Mouse (Mus musculus): ENCODE results near the gene Sike1. TPM values are rescaled to one million over a fixed set of nuclear protein-coding genes. Genes with fewer than 3 reads are reported as not detected.

Sike1 gene
- total RNA-seq (2021), result 10 to 100 TPM; 60.9 to 72.9 TPM

- intact Hi-C loops (cut with DNase I), result loop anchor here (1.0 kb wide), 1 partner anchor 25 kb away; the partner anchor contains the start of gene Csde1
Measured at GRCm38 (mm10) chr3:102995605-102996321, at the start of gene Sike1. Gene Sike1 (plus strand): TSS chr3:102995708.

GRCm38 (mm10) chr3:102946312-102946711, 49.2 kb upstream of the Sike1 start:
- intact Hi-C loops (cut with DNase I), result no loop called here
- no peak for DNase-seq (ENCODE audit: low spot score in 2 of 2)

More at GRCm38 (mm10) chr3:102995605-102996321, at the start of gene Sike1:
- DNase-seq (ENCODE audit: low spot score in 2 of 2), result peak; percentile 95

- no peak for DNase-seq (ENCODE audit: low spot score in 2 of 2)
- intact Hi-C loops (cut with DNase I), result no loop called here
Measured at GRCm38 (mm10) chr3:102946861-102947260, 48.6 kb upstream of the Sike1 start.

GRCm38 (mm10) chr3:102954476-102954875, 41.0 kb upstream of the Sike1 start:
- no peak for DNase-seq (ENCODE audit: low spot score in 2 of 2)
- intact Hi-C loops (cut with DNase I), result no loop called here

GRCm38 (mm10) chr3:102955143-102955542, 40.4 kb upstream of the Sike1 start:
- DNase-seq (ENCODE audit: low spot score in 2 of 2), result no peak
- intact Hi-C loops (cut with DNase I), result no loop called here

- intact Hi-C loops (cut with DNase I), result no loop called here
- no peak for DNase-seq (ENCODE audit: low spot score in 2 of 2)
Measured at GRCm38 (mm10) chr3:102955596-102955995, 39.9 kb upstream of the Sike1 start.

GRCm38 (mm10) chr3:102964033-102964432, 31.5 kb upstream of the Sike1 start, which contains the start of gene Nr1h5:
Gene Nr1h5 (minus strand): TSS chr3:102964133.
- no peak for DNase-seq (ENCODE audit: low spot score in 2 of 2)
- intact Hi-C loops (cut with DNase I), result no loop called here

GRCm38 (mm10) chr3:102970067-102970466, 25.4 kb upstream of the Sike1 start:
- intact Hi-C loops (cut with DNase I), result no loop called here
- no peak for DNase-seq (ENCODE audit: low spot score in 2 of 2)

GRCm38 (mm10) chr3:102970508-102970907, 25.0 kb upstream of the Sike1 start:
- intact Hi-C loops (cut with DNase I), result no loop called here
- no peak for DNase-seq (ENCODE audit: low spot score in 2 of 2)

GRCm38 (mm10) chr3:102976906-102977305, 18.6 kb upstream of the Sike1 start:
- intact Hi-C loops (cut with DNase I), result no loop called here
- no peak for DNase-seq (ENCODE audit: low spot score in 2 of 2)

- intact Hi-C loops (cut with DNase I), result no loop called here
- DNase-seq (ENCODE audit: low spot score in 2 of 2), result no peak
Measured at GRCm38 (mm10) chr3:102979550-102980348, 15.8 kb upstream of the Sike1 start.

GRCm38 (mm10) chr3:102980349-102980736, 15.2 kb upstream of the Sike1 start:
- intact Hi-C loops (cut with DNase I), result no loop called here
- DNase-seq (ENCODE audit: low spot score in 2 of 2), result no peak

- intact Hi-C loops (cut with DNase I), result no loop called here
- DNase-seq (ENCODE audit: low spot score in 2 of 2), result no peak
Measured at GRCm38 (mm10) chr3:102991041-102991440, 4.5 kb upstream of the Sike1 start.

- DNase-seq (ENCODE audit: low spot score in 2 of 2), result no peak
- intact Hi-C loops (cut with DNase I), result no loop called here
Measured at GRCm38 (mm10) chr3:102992936-102993335, 2.6 kb upstream of the Sike1 start.

- intact Hi-C loops (cut with DNase I), result loop anchor here (1.0 kb wide), 1 partner anchor 25 kb away; the partner anchor contains the start of gene Csde1
- DNase-seq (ENCODE audit: low spot score in 2 of 2), result no peak
Measured at GRCm38 (mm10) chr3:102995233-102995604, 289 bp upstream of the Sike1 start.

GRCm38 (mm10) chr3:102997036-102997435, 1.5 kb downstream of the Sike1 start:
- DNase-seq (ENCODE audit: low spot score in 2 of 2), result no peak
- intact Hi-C loops (cut with DNase I), result no loop called here

- no peak for DNase-seq (ENCODE audit: low spot score in 2 of 2)
- intact Hi-C loops (cut with DNase I), result no loop called here
Measured at GRCm38 (mm10) chr3:102997591-102997990, 2.1 kb downstream of the Sike1 start.

GRCm38 (mm10) chr3:103001595-103001994, 6.1 kb downstream of the Sike1 start:
- DNase-seq (ENCODE audit: low spot score in 2 of 2), result no peak
- intact Hi-C loops (cut with DNase I), result no loop called here

GRCm38 (mm10) chr3:103017350-103017749, 21.8 kb downstream of the Sike1 start:
- DNase-seq (ENCODE audit: low spot score in 2 of 2), result no peak
- intact Hi-C loops (cut with DNase I), result no loop called here

- intact Hi-C loops (cut with DNase I), result no loop called here
- DNase-seq (ENCODE audit: low spot score in 2 of 2), result no peak
Measured at GRCm38 (mm10) chr3:103019462-103019861, 24.0 kb downstream of the Sike1 start.

Data from left cerebral cortex, postnatal 36 days (tissue).